Comparison of ENCODE assay signal across 9 mouse cellular contexts in the genomic region with DNA sequence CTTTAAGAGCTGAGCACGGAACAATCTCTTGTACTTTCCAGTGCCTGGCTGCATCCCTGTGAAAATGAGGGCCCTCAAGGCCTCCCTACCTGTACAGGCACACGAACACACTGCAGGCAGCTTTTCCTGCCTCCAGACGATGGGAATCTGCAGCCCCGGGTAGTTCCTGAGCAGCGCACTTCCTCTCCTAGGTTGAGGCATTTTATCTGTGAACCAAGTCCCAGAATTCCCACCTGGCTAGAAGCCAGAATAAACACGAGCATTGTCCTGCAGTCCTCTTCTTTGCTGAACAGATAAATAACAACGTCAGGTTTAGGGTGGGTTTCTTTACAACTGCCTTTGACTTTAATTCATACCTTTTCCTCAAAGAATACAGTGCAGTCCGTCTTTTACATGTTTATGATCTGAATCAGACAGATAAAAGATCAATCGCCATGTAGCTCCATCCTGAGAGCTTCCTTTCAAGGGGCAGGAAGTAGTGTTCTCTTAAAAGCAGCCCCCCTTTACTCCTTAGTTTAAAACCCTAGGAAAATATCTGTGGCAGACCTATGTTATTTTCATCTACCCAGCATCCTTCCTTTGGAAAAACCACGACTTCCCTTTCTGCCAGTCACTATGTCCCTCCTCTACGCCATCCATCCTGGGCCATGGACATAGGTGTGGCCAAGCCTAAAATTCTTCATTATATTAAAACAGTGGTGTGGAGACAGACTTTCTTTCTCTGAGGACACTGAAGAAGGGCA.
DNase-seq lines count a peak whose midpoint lies in the region; ATAC-seq and TF ChIP-seq lines count a peak whose summit lies in the region.
"Had no signal": no experiment of that assay in that cellular context is flagged by ENCODE, and none has a peak within 500 bp of the region (broad histone marks: within the 10 kb centered on the region; RNA-seq: fewer than 3 reads in every experiment).

No protein-coding gene starts in this region.

- H3K4me1 ChIP-seq in heart, adult 2 months (ENCODE audit: control insufficient read depth, insufficient read depth, low read length): peaks cover 14% of the 10 kb centered on the region
- no peaks in the 10 kb centered on the region for H3K4me1 ChIP-seq in forebrain, postnatal 0 days (ENCODE audit: insufficient read depth)

- WGBS in heart, adult 2 months: 27% methylated on average over 11 of the region's 11 CpGs
- 58% methylated on average over 11 of the region's 11 CpGs for WGBS in forebrain, postnatal 0 days

- H3K4me3 ChIP-seq in heart, adult 2 months: peak overlapping the region; percentile 36
- no peak overlapping the region for H3K4me3 ChIP-seq in forebrain, postnatal 0 days (ENCODE audit: low read depth, low read length)

- intact Hi-C loops in heart, postnatal 25 days (cut with DNase I): loop anchor here (5.0 kb wide), 1 partner anchor 75 kb away; the partner anchor contains the start of gene Bmp2k
- intact Hi-C loops in heart, adult 2 months (cut with DNase I): loop anchor here (5.0 kb wide), 2 partner anchors 75 to 130 kb away; partner anchors contain the start of genes Anxa3 and Bmp2k
- intact Hi-C loops in left cerebral cortex, postnatal 4 days (cut with DNase I): no loop called here

- no peak for ATAC-seq in forebrain, postnatal 0 days

- peak overlapping the region; percentile 4; the same call in 1 of the 2 replicates for H3K9ac ChIP-seq in heart, adult 2 months (ENCODE audit: low read depth, low read length)
- H3K9ac ChIP-seq in forebrain, postnatal 0 days: no peak overlapping the region

- peak; percentile 42; the same call in 1 of the 2 replicates for TF ChIP-seq POLR2A in heart, adult 2 months (IDR thresholded peaks at IDR 0.05; ENCODE audit: insufficient read depth, low read depth, low read length)

- no peak overlapping the region for H3K4me2 ChIP-seq in forebrain, postnatal 0 days (ENCODE audit: low read depth)

- peaks cover 3% of the 10 kb centered on the region; the same call in 1 of the 2 replicates for H3K36me3 ChIP-seq in heart, adult 2 months (ENCODE audit: control insufficient read depth, insufficient read depth, low read length)
- no peaks in the 10 kb centered on the region for H3K36me3 ChIP-seq in forebrain, postnatal 0 days (ENCODE audit: insufficient read depth)

- TF ChIP-seq CTCF in heart, adult 2 months (IDR thresholded peaks at IDR 0.05): no peak
- TF ChIP-seq CTCF in forebrain, postnatal 0 days (IDR thresholded peaks at IDR 0.05; ENCODE audit: low read depth): no peak

- TF ChIP-seq EP300 in heart, adult 2 months (IDR thresholded peaks at IDR 0.05; ENCODE audit: insufficient read depth, low read depth, low read length): 0 out of 2 replicates have a peak, but pooled peaks have one; percentile 32

- H3K9me3 ChIP-seq in forebrain, postnatal 0 days (ENCODE audit: low read length): no peaks in the 10 kb centered on the region

- no peaks in the 10 kb centered on the region for H3K79me2 ChIP-seq in heart, adult 2 months (replicated peaks; ENCODE audit: control insufficient read depth, insufficient read depth, low read length)

- no peaks in the 10 kb centered on the region for H3K27me3 ChIP-seq in heart, adult 2 months (ENCODE audit: control insufficient read depth, insufficient read depth, low read length)
- no peaks in the 10 kb centered on the region for H3K27me3 ChIP-seq in forebrain, postnatal 0 days (ENCODE audit: insufficient read depth, low read length)
- H3K27me3 ChIP-seq: CH12.LX had no signal

- peak; percentile 97 for DNase-seq in heart, adult 11 months
- no peak for DNase-seq in heart, postnatal 25 days (ENCODE audit: low spot score)
- peak; percentile 55 to 66 for DNase-seq in heart, adult 2 months
- DNase-seq in kidney, adult 18-20 months: peak; percentile 34
- DNase-seq in lung, postnatal 10 days: peak; percentile 77
- no peak for DNase-seq in gastrocnemius, postnatal 4 days (ENCODE audit: low spot score in 2 of 2)
- DNase-seq in left cerebral cortex, postnatal 4 days: no peak
- DNase-seq in forebrain, postnatal 0 days: no peak

- peak overlapping the region; percentile 84 for H3K27ac ChIP-seq in heart, adult 2 months
- H3K27ac ChIP-seq in forebrain, postnatal 0 days (ENCODE audit: low read depth, low read length): no peak overlapping the region

Comparison
In these comparisons a context has a peak if more than half of its experiments do, and no peak if none do; other contexts are left out.
1. DNase-seq: peak in heart, adult 11 months (single experiment), heart, adult 2 months (2 of 2), kidney, adult 18-20 months (single experiment) and lung, postnatal 10 days (single experiment); none in heart, postnatal 25 days (single experiment), gastrocnemius, postnatal 4 days (0 of 2), left cerebral cortex, postnatal 4 days (single experiment) and forebrain, postnatal 0 days (single experiment).